Mouse (Mus musculus) G1E (cell line): ENCODE results near the gene Tmppe.
A peak's percentile ranks its signal among the peaks of the same experiment; 100 is the strongest.

ENCODE experiments used
- CTCF ChIP-seq: IDR thresholded peaks from 2 replicates; pipeline ENCODE4 v1.5.1; 2012; ENCODE audit warnings: low read depth, low read length, inconsistent platforms, mixed read lengths
- GATA1 ChIP-seq: IDR thresholded peaks from 2 replicates; pipeline ENCODE4 v1.6.1; 2012; ENCODE audit warnings: borderline replicate concordance, low read length, inconsistent platforms, mixed read lengths
- GATA2 ChIP-seq: IDR thresholded peaks from 2 replicates; pipeline ENCODE4 v1.6.1; 2012; ENCODE audit warnings: low read depth, low read length, inconsistent platforms, borderline replicate concordance
- POLR2AphosphoS5 ChIP-seq: IDR thresholded peaks from 2 replicates; pipeline ENCODE4 v1.6.1; 2012; ENCODE audit warnings: low read depth, low read length, inconsistent platforms; ENCODE audit not compliant: insufficient replicate concordance

- TF ChIP-seq GATA1, result no peak
- TF ChIP-seq CTCF, result peak; percentile 92
- TF ChIP-seq POLR2AphosphoS5, result no peak
- TF ChIP-seq GATA2, result no peak
Measured at GRCm38 (mm10) chr9:114415701-114416100, 14.8 kb downstream of the Tmppe start.
